Mouse (Mus musculus): Measurements from ENCODE around the gene Angptl7.
A peak's percentile ranks its signal among the peaks of the same experiment; 100 is the strongest.

Angptl7 gene

GRCm38 (mm10) chr4:148495160-148495559, 5.1 kb downstream of the Angptl7 start:
- no peak for DNase-seq

DNA sequence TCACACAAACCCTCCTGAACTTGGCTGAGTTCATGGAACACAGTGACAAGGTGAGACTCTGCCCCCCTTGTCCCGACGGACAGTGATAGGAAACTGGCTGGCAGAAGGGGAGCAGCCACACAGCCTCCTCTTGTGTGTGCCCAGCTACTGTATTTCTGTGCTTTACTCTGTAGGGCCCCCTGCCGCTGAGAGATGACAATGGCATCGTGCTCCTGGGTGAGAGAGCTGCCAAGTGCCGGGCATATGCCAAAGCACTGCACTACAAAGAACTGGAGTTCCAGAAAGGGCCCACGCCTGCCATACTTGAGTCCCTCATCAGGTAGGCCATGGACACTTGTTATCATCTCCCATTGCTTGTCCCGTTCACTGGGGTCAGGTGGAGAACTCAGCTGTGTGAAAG, 8.8 kb downstream of the Angptl7 start:
- no peak for DNase-seq

- no peak for DNase-seq
Measured at GRCm38 (mm10) chr4:148490502-148490901, 9.8 kb downstream of the Angptl7 start.

GRCm38 (mm10) chr4:148487841-148488240, 12.4 kb downstream of the Angptl7 start:
- no peak for DNase-seq

GRCm38 (mm10) chr4:148484511-148484910, 15.7 kb downstream of the Angptl7 start:
- no peak for DNase-seq

- no peak for DNase-seq
Measured at GRCm38 (mm10) chr4:148481557-148482168, 18.6 kb downstream of the Angptl7 start.

- no peak for DNase-seq
Measured at GRCm38 (mm10) chr4:148480245-148480644, 20.0 kb downstream of the Angptl7 start.

DNA sequence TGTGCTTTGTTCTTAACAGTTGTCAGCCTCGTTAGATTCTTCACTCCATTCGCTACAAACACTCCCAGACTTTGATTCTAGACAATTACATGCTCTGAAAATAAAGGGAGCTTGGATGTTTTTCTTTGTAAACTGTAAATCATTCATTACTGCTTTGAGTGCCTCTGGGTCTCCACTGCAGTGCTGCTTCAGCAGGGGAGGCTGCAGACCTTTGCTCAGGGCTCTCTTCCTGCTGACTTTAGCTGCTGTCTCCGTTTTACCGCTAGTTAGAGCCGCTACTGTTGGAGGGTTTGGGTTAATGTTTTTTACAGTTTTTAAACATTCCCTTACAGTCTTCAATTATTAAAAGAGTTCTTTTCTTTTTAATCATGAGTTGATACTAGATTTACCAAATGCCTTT, 26.8 kb downstream of the Angptl7 start:
- no peak for DNase-seq

DNA sequence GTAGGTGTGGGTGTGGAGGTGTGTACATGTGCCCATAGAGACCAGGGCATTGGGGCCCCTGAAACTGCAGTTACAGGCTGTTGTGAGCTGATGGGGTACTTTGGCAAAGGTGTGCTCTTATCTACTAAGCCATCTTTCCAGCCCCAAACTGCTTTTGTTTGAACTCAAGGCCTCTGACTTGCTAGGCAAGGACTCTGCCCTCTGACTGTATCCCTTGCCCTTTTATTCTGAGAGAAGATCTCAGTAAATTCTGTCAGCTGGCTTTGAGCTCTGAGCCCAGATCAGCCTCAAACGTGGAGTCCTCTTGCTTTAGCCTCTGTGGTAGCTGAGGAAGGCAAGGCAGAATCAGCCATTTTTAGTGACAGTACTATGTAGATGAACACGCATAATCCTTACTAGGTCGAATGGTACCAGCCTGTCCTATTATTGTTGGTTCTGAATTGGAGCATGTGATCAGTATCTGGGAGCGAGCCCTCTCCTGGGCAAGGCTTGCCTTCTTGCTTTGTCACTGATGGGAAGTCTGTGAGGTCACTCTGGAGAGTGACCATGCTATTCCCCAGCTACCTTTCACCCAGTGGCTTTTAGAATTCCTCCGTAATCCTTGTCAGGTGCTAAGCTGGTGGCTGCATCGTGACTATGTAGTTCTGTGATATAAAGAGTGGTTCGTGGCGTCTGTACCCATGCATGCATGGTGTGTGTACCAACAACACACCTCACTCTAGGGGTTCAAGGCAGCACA, 27.7 kb downstream of the Angptl7 start:
- DNase-seq: no peak

- no peak for DNase-seq
Measured at GRCm38 (mm10) chr4:148471363-148471806, 28.9 kb downstream of the Angptl7 start.

DNA sequence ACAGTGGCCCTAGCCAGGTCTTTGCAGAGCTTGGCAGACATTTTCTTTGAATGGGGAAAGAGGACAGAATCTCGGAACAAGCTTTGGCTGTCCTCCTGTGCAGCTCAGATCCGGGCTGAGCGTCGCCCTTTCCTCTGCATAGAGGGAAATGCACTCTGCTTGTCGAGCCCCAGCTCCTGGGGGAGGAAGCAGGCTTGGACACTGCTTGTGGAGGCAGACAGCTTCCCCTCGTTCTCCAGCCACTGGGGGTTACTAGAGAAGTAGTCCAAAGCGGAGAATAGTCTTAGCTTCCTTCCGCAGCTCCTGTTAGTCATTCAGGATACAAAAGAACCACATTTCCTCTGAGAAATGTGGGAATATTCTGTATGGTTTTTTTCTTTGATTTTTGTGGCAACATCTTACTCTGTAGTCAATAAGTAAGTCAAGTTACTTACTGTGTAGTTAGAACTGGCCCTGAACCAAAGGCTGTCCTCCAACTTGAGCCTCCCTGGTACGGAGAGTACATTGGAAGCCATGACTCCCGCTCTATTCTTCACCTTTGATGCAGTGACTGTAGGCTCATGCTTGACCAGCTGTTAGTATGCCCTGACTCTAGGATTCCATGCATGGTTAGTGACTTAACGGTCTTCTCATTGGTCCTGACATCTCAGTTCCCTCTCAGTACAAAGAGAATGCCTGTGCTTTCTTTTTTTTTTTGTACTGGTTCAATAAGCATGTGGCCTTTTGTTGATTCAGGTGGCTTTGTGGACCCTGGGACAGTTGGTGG, 30.6 kb downstream of the Angptl7 start:
- no peak for DNase-seq

DNA sequence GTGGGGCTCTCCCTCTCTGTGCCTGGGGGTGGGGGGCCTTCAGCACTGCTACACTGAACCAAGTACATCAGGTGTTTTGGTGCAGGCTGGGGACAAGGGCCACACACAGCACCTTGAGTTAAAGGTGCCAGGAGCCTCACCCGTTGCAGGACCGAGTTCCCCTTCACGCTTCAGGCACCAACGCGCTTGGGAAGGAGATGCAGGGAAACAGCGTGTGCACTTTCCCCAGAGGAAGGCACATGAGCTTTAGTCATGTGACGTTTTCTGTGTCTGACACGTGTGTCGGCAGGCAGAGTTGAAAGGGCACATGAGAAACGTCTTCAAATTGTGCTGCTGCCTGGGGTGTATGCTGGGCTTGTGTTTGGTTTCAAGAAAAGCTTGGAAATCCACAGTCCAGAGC, 31.9 kb downstream of the Angptl7 start:
- DNase-seq: no peak

DNA sequence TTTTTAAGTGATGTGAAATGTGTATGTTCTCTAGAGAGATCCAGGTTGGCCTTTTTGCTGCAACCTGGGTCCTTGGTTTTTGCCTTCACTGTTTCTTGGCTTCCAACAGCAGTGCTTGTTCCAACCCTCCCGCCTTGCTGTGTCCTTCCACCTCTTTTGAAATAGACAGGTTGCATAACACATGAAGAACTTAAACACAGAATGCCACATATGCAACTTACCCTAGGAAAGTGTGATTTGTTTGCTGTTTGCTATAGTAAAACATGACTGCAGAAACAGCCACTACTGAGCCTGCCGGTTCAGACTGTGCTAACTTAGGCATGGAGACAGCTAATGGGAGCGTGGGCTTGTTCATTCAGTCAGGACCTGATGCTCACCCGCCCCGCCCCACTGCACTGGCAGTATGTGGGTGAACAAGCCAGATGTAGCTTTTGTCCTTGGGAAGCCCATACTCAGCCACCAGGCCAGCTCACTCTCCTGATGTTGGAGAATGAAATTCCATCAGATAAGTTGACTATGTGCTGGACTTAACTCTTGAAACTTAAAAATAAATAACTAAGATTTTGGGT, 33.7 kb downstream of the Angptl7 start:
- DNase-seq: no peak

GRCm38 (mm10) chr4:148464869-148465268, 35.4 kb downstream of the Angptl7 start:
- DNase-seq: peak in 1 of 2 experiments; percentile 25

DNA sequence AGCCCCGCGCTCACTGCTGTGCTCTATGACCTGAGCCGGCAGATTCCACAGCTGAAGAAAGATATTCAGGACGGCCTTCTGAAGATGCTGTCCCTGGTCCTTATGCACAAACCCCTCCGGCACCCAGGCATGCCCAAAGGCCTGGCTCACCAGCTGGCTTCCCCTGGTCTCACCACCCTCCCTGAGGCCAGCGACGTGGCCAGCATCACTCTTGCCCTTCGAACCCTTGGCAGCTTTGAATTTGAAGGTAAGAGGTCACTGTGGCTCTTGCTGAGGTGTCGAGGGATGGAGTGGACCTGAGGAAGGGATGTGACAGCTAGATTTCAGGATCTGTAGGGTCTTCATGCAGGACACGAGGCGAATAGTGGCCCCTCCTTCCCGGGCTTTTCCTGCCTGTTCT, 36.0 kb downstream of the Angptl7 start:
- no peak for DNase-seq

- DNase-seq: no peak
Measured at GRCm38 (mm10) chr4:148463208-148463960, 36.9 kb downstream of the Angptl7 start.

- no peak for DNase-seq
Measured at GRCm38 (mm10) chr4:148462717-148463116, 37.5 kb downstream of the Angptl7 start.

DNA sequence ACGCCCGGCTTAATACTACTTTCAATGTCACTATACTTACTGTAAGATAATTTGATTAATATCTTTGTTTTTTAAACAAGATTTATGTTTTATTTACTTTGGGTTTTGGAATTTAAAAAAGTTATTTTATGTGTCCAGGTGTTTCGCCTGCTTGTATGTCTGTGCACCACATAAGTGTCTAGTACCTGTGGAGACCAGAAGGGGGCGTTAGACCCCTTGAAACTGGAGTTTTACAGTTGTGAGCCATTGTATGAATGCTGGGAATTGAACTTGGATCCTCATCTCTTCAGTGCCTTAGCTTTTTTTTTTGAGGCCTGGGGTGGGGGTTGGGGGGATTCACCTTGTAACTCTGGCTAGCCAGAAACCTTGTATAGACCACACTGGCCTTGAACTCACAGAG, 38.5 kb downstream of the Angptl7 start:
- DNase-seq: no peak

DNA sequence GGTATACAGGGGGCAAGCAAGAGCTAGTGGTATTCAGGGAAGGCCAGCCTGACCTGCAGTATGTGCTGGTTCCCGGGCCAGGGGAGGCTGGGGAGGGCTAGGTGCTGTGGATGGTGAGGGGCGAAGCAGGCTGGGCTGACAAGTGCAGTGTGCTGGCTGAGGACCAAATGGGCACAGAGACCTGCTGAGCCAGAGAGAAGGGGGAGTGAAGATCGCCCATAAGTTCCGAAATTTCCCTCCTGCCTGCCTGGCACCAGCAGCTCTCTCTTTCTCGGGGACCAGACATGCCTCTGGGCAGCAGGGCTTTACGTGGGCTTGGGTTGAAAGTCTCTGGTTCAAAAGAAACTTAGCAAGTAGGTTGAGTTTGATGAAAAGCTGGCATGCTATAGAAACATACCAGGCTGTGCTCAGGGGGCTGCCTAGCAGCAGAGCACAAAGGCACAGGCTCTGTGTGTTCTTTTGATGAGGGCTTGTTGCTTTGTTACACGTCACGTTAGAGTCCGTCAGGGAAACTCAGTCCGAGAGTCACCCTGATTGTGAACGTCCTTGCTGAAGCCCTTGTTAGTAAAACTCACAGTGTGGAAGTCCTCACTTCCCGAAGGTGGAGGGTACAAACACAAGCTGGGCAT, 39.5 kb downstream of the Angptl7 start:
- no peak for DNase-seq

DNA sequence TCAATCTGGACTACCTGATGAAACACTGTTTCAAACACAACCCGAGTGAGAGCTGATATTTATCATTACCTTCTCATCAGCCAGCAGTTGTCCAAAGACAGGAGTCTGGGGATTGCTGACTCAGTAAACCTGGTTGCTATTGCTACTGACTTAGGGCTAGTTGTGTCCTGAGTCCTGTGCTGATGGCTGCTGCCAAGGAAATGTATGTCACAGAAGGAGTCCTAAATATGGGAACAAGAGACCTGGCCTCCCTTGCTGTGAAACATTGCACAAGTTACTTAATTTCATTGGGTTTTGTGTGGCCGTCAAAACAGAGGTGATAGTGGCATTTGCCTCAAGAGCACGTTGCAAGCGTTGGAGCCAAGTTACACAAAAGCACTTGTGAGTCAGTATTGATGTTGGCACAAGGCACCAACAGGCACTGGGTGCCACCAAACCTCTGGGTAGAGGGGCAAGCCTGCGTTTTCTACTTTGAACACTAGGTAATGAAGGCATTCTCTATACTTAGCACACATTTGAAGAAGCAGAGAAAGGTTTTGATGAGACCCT, 44.7 kb downstream of the Angptl7 start:
- DNase-seq: no peak

- no peak for DNase-seq
Measured at GRCm38 (mm10) chr4:148453707-148454106, 46.6 kb downstream of the Angptl7 start.

- DNase-seq: no peak
Measured at GRCm38 (mm10) chr4:148448853-148449245, 51.4 kb downstream of the Angptl7 start.

Measured in thymus, postnatal 36 days (tissue).